Mouse (Mus musculus) ES-Bruce4 (cell line): ENCODE data around the gene Traf7.

ENCODE experiments used
- CTCF ChIP-seq: IDR thresholded peaks from one replicate; pipeline ENCODE4 v1.8.1; 2011; ENCODE audit warnings: low read depth, low read length
- EP300 ChIP-seq: IDR thresholded peaks from 2 replicates; pipeline ENCODE4 v1.6.1; 2011; ENCODE audit warnings: low read depth, low read length; ENCODE audit not compliant: insufficient read depth
- POLR2A ChIP-seq: IDR thresholded peaks from one replicate; pipeline ENCODE4 v1.8.1; 2011; ENCODE audit warnings: low read length; ENCODE audit not compliant: insufficient read depth

GRCm38 (mm10) chr17:24540375-24540774, 12.6 kb upstream of the Traf7 start:
- no peak for TF ChIP-seq EP300
- TF ChIP-seq CTCF, result peak; percentile 77
- no peak for TF ChIP-seq POLR2A
